Mouse (Mus musculus): ENCODE measurements around the gene Dclk1.

Gene Dclk1

GRCm38 (mm10) chr3:55539811-55540293 lies 297.7 kb downstream of the Dclk1 start:
- DNase-seq (ENCODE audit: low spot score), result no peak

GRCm38 (mm10) chr3:55540406-55541140 lies 298.4 kb downstream of the Dclk1 start:
- DNase-seq (ENCODE audit: low spot score), result no peak

GRCm38 (mm10) chr3:55541799-55542198 lies 299.6 kb downstream of the Dclk1 start:
- no peak for DNase-seq (ENCODE audit: low spot score)

- peak; percentile 60 for DNase-seq (ENCODE audit: low spot score)
These were observed 300.1 kb downstream of the Dclk1 start for GRCm38 (mm10) chr3:55542310-55542709.

DNA sequence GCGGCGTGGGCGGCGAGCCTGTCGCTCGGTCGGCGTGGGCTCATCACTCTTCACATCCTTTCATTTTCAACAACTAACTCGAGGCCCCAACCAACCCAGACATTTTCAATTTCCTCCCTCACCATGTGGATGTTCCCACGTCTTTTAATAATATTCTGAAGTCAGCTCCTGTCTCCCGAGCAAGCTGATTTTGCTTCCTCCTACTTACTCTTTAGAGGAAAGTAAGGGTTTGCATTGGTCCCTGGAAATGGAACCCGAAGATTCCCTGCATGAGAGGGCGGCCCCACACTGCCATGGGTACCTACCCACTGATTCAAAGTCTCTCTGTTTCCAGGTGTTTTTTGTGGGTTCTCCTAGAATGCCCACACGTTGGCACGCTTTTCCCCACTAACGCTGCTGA lies 300.8 kb downstream of the Dclk1 start:
- DNase-seq (ENCODE audit: low spot score), result no peak

- DNase-seq (ENCODE audit: low spot score), result no peak
These were observed 301.9 kb downstream of the Dclk1 start for GRCm38 (mm10) chr3:55543929-55544684.

- no peak for DNase-seq (ENCODE audit: low spot score)
These were observed 303.1 kb downstream of the Dclk1 start for GRCm38 (mm10) chr3:55545296-55545695.

DNA sequence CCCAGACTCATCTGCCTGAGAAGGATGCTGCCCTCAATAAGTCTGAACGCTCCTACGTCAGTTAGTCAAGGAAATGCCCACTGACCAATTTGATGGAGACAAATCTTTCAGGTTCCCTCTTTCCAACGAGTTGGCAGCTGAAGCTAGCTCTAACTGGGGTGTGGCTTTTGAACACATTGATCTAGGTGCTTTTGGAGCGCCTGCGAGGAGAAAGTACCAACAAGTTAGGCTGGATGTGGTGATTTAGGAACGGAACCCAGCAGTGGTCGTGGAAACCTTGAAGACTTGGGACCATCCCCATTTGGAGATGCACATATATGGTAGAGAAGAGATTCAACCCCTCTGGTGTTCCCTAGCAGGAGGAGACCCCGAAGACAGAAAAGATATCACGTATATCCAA lies 303.8 kb downstream of the Dclk1 start:
- no peak for DNase-seq (ENCODE audit: low spot score)

GRCm38 (mm10) chr3:55547106-55547505 lies 304.9 kb downstream of the Dclk1 start:
- no peak for DNase-seq (ENCODE audit: low spot score)

DNA sequence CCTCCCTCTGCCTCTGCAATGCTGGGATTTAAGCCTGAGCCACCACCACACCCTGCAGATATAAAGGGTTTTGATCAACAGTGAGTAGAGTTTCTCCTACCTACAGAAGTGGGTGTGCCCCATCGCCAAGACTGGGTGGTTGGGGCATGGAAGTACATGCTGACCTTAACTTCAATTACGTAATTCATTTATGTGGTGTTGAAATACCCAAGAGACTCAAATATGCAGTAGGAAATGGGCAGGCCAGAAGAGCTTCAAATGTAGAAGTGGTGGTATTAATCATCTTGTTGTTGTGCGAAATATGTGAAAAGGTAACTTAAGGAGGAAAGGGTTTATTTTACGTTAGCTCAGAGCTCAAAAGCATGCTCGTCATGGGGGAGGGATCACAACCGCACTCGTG lies 307.2 kb downstream of the Dclk1 start:
- no peak for DNase-seq (ENCODE audit: low spot score)

DNA sequence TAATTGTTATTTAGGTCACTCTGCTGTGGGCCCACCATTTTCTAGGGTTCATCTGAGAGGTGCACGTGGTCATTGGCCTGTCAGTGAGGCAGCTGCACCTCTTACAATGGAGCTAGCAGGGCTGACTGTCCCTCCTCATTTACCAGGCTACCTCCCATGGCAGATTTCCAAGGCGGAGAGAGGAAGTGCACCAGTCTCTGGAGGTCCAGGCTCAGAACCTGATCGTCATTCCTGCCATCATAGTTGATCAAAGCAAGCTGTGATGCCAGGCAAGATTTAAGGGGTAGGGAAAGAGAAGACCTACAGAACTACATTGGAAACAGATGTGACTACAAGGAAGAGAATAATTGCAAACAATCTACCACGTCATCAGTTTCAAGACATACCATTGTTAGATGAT lies 308.8 kb downstream of the Dclk1 start:
- no peak for DNase-seq (ENCODE audit: low spot score)

DNA sequence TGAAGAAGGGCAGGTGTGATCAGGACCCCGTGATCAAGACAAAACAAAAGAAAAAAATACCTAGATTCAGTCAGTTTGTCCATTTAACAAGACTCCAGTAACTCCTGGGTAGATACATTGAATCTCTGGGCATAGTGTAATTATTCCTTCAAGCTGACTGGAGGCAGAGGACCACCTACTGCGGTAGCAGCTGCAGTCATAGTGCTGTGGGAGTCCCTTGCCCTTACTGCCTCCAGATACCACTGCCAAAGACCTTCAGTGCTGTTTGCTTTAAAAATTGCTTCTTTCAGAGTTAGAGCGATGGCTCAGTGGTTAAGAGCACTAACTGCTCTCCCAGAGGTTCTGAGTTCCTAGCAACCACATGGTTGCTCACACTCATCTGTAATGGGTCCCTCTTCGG lies 309.7 kb downstream of the Dclk1 start:
- no peak for DNase-seq (ENCODE audit: low spot score)

DNA sequence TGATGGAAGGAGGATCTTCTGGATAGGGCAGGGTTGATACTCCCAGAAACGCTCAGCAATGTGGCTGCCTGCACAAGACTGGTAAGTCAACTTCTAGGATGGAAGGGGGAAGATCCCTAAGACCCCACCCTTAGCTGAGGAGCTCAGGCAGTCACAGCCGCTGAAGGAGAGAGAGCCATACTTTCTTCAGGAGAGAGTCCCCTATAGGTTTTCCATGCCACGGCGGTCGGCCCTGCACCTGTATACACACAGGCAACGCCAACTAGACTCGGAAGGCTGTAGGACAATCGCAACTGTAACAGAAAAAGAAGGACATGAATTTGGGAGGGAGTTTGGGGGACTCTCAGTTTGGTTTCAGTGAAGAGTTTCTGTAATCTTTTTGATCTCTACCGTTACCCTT lies 310.9 kb downstream of the Dclk1 start:
- DNase-seq (ENCODE audit: low spot score), result no peak

GRCm38 (mm10) chr3:55555848-55556247 lies 313.7 kb downstream of the Dclk1 start:
- DNase-seq (ENCODE audit: low spot score), result no peak

GRCm38 (mm10) chr3:55558570-55558969 lies 316.4 kb downstream of the Dclk1 start:
- DNase-seq (ENCODE audit: low spot score), result no peak

GRCm38 (mm10) chr3:55567476-55567875 lies 325.3 kb downstream of the Dclk1 start:
- no peak for DNase-seq (ENCODE audit: low spot score)

- DNase-seq (ENCODE audit: low spot score), result no peak
These were observed 327.4 kb downstream of the Dclk1 start for GRCm38 (mm10) chr3:55569539-55569938.

- no peak for DNase-seq (ENCODE audit: low spot score)
These were observed 328.9 kb downstream of the Dclk1 start for GRCm38 (mm10) chr3:55571034-55571433.

- no peak for DNase-seq (ENCODE audit: low spot score)
These were observed 329.6 kb downstream of the Dclk1 start for GRCm38 (mm10) chr3:55571552-55572296.

- DNase-seq (ENCODE audit: low spot score), result no peak
These were observed 330.1 kb downstream of the Dclk1 start for GRCm38 (mm10) chr3:55572297-55572681.

DNA sequence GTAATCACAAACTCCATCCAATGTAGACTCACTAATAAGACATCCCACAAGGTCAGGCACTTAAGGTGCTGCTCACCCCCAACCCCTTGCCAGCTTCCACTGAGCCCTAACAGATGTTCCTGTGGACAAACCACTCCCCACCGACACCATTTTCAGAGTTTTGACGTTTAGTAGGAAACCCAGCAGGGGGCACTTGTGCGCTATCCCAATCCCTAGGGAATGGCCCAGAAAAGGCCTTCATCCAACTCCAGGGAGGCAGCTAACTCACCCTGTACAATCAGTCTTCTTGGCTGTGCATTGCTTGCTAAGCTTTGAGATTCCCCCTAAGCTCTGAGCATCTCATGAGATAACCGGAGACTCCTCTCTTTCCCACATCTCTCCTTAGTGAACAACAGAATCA lies 331.8 kb downstream of the Dclk1 start:
- DNase-seq (ENCODE audit: low spot score), result peak; percentile 71

DNA sequence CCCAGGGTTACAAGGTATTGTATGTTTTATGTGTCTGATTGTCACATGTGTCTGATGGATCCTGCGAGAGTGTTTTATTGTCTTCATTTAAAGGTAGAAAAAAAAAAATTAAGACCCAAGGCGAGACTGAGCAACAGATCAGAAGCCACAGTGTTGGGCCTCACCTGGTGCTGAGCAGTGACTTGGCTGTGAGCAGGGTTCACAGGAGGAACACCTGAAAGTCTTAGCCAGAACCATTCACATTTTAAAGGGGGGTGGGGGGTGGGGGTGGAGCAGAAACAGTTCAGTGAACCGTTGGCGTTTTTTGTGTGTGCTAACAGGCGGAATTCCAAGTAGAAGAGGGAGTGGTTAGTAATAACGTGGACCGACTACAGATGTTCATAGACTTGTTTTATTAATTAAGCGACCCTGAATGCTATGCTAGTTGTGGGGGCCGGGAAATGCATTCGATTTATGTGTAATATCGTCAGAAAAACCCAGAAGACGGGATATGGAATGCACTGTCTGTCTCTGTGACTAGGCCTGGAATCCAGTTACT lies 345.3 kb downstream of the Dclk1 start:
- DNase-seq (ENCODE audit: low spot score), result no peak

All from retina, embryonic 14.5 days (tissue).